Mouse (Mus musculus): Measurements from ENCODE around the gene Slc27a5.

Gene Slc27a5

GRCm38 (mm10) chr7:12980291-12980690 lies 17.7 kb downstream of the Slc27a5 start:
- no peak for DNase-seq

- DNase-seq, result no peak
Measured at GRCm38 (mm10) chr7:12979776-12980175, 18.2 kb downstream of the Slc27a5 start.

- DNase-seq, result no peak
Measured at GRCm38 (mm10) chr7:12978931-12979722, 18.9 kb downstream of the Slc27a5 start.

DNA sequence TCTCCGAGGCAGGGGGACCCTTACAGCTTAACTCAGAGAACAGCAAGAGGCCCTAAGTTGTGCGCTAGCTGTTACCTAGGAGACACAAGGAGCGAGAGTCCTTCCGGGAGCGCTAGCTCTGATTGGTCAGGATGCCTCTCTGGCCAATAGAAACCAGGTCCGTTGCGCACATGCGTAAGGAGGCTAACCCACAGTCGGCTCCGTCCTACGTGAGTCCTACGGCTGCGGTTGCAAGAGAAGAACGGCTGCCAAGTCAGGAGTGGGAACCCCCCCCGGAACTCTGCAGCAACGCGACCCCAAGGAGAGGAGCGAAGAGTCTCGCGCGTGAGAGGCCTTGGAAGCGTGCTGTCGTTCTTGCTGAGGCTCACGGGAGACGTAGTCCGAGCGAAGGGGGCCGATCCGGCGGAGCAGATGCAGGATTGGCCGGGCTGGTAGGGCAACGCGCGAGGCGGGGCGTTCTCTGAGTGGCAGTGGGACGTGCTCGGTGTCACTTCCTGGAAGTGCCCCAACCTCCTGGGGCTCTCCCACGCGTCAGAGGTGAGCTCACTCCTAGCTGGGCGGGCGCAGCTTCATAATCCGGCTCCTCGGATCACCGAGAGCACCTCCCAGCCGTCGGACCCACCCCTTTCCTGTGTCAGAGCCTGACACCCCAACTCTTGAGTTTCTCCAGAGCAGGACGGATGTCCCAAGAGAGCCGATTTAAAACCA lies 20.2 kb downstream of the Slc27a5 start, which contains the start of gene Zfp446:
TSS of gene Zfp446 (plus strand) at position 167 of the 708 bp plus-strand sequence.
- DNase-seq, result peak; percentile 98 to 99

GRCm38 (mm10) chr7:12970906-12971305 lies 27.1 kb downstream of the Slc27a5 start:
- no peak for DNase-seq

GRCm38 (mm10) chr7:12966104-12966845 lies 31.7 kb downstream of the Slc27a5 start:
- peak; percentile 76 to 83 for DNase-seq

GRCm38 (mm10) chr7:12965678-12966091 lies 32.3 kb downstream of the Slc27a5 start, which contains the start of gene Zfp324:
Zfp324 (plus strand) TSS chr7:12965838.
- DNase-seq, result peak; percentile 90 to 94

GRCm38 (mm10) chr7:12961511-12962141 lies 36.4 kb downstream of the Slc27a5 start:
- peak; percentile 48 to 68 for DNase-seq

DNA sequence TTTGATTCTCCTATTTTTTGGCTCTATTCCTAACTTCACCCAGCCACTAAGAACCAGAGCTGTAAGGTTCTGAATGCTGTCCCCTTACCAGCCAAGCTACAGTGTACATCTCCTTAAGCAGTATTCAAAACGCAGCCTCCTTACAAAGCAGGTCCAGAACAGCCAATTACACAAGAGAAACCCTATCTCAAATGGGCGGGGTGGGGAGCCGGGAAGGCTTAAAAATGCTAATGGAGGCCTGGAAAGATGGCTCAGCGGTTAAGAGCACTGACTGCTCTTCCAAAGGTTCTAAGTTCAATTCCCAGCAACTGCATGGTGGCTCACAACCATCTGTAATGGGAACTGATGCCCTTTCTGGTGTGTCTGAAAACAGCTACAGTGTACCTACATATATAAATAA lies 38.3 kb downstream of the Slc27a5 start:
- DNase-seq, result no peak

GRCm38 (mm10) chr7:12958948-12959347 lies 39.0 kb downstream of the Slc27a5 start:
- DNase-seq, result no peak

DNA sequence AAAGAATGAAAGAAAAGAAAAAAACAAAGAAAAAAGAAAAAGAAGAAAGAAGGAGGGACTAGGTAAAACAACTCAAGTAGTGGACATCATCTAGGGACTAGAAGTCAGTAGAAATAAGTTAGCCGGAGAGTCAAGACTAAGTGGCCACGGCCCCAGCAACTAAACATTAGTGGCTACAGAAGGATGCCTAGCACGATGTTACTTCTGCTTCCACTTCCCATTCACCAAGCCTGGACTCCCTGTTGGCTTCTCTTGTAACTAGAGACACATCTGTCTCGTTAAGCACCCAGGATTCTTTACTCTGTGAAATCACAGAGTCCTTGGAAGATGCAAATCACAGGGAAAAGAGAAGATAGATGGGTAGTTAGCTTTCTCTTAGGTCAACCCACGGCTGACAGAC lies 40.5 kb downstream of the Slc27a5 start:
- DNase-seq, result no peak

DNA sequence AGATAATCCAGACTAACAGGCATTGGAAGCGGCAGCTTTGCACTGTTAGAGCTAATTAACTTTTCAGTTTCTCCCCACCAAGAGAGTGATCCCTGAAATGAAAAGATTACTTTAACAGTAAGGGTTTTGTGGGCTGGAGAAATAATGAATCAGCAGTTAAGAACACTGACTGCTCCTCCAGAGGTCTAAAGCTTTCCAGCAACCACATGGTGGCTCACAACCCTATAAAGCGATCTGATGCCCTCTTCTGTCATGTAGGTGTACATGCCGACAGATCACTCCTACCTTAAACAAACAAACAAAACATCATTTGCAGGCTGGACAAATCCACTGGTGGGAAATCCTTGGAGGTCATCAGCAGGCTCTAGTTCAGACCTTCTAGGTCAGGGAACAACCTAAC lies 43.1 kb downstream of the Slc27a5 start:
- DNase-seq, result no peak

DNA sequence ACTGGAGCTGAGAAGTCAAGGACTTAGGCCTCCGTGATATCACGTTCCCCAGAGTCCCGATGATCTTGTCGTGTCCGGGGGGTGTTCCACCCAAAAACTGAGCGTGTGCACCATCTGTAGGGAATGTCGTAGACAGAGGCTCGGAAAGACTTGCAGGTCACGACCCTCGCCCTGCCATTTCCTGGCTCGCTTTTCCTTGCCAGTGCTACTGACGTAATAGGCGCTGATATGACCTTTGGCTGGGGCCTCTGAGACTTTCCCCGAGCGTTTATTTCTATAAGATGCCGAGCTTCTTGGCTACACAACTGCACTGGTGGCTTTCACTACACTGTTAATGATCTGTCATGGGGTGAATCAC lies 48.1 kb downstream of the Slc27a5 start:
- no peak for DNase-seq

DNA sequence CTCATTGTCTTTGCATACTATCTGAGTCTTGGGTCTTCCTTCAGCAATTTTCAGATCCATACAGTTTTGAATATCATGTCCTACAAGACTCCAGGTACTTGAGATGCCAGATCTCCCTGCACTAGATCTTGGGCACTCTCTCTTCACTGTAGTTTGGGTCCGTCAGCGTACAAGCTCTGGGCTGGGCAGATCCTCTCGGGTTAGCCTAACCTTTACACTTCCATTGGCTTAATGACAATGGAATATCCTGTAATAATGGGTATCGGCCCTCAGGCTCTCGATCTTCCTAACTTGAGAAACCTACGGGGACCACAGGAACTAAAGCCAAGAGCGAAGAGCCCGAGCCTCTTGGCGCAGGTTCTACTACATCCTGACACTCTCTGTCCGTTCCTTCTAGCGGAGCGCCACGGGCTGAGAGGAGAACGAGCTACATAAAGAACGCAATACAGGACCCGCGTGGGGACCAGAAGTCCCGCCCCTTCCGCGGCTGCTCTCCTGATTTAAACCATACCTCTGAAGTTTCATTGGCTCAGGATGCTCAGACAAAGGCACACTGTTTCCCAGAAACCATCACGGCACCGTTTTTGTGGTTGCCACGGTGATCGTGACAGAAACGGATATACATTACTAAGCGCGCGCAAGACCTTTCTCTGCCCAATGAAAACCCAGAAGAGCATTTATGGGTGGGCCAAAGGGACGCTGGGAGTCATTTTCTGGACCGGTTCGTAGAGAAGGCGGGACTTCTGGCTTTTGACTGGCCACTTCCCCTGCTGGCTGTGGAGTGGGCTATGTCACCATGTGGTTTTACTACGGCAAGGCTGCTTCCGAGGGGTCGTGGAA lies 48.7 kb downstream of the Slc27a5 start:
- DNase-seq, result peak; percentile 91 to 94

DNA sequence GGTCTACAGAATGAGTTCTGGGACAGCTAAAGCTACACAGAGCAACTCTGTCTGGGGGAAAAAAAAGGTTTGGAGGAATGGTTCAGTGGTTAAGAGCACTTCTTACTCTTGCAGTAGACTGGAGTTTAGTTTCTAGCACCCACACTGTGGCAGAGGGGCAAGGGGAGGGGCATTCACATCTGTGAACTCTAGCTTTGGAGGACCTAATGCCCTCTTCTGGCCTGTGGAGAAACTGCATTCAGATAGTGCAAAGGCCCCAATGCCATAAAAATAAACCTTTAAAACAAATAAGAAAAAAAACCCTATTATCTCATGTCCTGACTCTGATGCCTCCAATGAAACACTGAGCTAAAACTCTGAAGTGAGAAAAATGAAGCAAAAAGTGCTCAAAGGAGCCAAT lies 54.5 kb downstream of the Slc27a5 start:
- peak in 1 of 2 experiments; percentile 24 for DNase-seq

DNA sequence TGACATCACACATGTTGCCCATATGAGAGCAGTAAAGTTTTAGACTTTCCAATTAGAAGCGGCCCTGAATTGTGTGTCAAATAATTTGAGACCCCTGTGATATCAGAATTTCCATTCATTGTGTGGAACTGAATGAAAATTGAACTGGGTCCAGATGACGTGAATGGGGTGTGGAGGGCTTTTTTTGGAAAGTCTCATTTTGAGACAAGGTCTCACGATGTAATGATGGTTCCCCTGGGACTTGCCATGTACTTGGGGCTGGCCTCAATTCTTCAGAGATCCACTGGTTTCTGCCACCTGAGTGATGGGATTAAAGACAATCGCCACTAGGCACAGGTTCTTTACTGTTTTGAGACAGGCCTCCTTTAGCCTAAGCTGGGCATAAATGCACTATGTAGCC lies 57.4 kb downstream of the Slc27a5 start:
- DNase-seq, result no peak

Data from kidney, postnatal 4 days (tissue).